Mouse (Mus musculus): ENCODE measurements at regions not wholly inside any gene's neighbourhood (a gene's known extent, or its start where the extent isn't known, plus 50 kb on each side); places are given as distances from the start of the nearest gene placed in this dataset.

DNA sequence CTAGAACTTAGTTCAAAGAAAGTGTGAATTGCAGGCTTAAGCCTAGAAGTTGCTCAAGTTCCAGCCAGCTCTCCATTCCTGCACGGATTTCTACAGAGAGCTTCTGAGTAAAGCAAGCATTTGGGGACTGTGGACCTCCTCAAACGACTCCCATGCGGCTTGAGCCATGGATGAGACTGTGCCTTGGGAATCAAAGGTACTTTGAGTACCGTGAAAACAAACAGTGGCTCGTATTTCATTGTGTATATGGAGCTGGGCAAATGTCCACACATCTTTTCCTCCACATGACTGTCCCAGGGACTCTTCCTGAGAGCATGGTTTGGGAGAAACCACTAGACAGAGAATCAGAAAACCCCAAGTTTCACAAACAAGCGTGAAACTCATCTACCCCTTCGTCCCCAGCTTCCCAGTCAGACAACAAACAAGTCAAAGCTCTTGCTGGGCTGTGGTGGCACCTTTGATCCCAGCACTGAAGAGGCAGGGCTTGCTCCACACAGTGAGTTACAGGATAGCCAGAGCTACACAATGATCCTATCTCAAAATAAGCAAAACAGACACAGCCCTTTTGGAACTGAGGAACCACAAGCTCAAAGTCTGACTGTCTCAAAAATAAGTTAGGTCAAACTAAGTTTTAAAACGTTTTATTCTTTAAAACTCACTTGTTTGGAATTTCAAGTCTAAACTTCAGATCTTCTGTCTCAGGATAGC, 209.1 kb upstream of the Spred2 start:
- Histone ChIP-seq H3K4me1 (ENCODE audit: control insufficient read depth, insufficient read depth, low read length) (no peaks in the 10 kb centered on the region), H3K4me3 (replicated peaks; ENCODE audit: control insufficient read depth, low read depth, low read length) (no peak overlapping the region), H3K27ac (ENCODE audit: control insufficient read depth, insufficient read depth, low read depth, low read length, poor library complexity) (no peak overlapping the region)
- TF ChIP-seq CTCF (IDR thresholded peaks at IDR 0.05; ENCODE audit: control insufficient read depth, insufficient read depth, low read length) (no peak), POLR2A (IDR thresholded peaks at IDR 0.05; ENCODE audit: borderline replicate concordance, control insufficient read depth, low read depth, low read length) (no peak)
- 70% methylated on average over 8 of the region's 8 CpGs for WGBS

DNA sequence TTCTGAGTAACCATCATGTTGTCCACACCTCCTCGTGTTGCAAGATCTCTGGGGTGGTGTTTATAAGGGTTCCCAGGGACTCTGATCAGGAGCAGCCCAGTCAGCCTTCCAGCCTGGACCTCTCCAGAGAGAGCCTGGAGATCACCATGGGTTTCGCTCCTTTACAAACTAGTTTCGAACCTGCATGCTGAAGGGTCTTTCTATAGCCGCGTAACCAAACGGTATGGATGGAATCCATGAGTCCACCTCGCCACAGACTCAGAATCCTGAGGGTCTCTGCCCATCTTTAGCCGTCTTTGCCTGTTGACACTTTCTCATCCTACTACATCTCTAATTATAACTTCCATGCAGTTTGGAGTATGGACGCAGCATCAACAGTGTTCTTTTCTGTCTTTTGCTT, 206.0 kb upstream of the Spred2 start:
- 84% methylated on average over 9 of the region's 9 CpGs for WGBS
- no peak overlapping the region for H3K4me3 ChIP-seq (replicated peaks; ENCODE audit: control insufficient read depth, low read depth, low read length)
- H3K4me1 ChIP-seq (ENCODE audit: control insufficient read depth, insufficient read depth, low read length): no peaks in the 10 kb centered on the region; the same call in 1 of the 2 replicates
- no peak overlapping the region for H3K27ac ChIP-seq (ENCODE audit: control insufficient read depth, insufficient read depth, low read depth, low read length, poor library complexity)
- TF ChIP-seq CTCF (IDR thresholded peaks at IDR 0.05; ENCODE audit: control insufficient read depth, insufficient read depth, low read length): no peak
- TF ChIP-seq POLR2A (IDR thresholded peaks at IDR 0.05; ENCODE audit: borderline replicate concordance, control insufficient read depth, low read depth, low read length): no peak

DNA sequence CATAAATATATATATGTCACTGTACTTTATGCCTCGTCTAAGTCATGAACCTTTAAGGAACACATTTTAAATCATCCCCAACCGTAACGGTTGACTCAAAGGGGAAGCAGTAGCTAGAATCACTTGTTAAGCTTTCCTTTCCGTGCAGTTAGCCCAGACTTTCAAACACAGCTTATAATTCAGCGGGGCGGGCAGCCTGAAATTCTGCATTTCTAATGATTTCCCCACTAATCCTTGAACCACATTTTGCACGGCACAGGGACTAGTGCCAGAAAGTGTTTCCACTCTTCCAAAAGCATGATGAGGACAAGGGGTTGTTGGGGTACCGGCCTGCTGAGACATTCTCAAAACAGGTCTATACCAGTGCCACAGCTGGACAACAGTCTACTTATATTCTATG, 195.1 kb upstream of the Spred2 start:
- H3K27ac ChIP-seq (ENCODE audit: control insufficient read depth, insufficient read depth, low read depth, low read length, poor library complexity): no peak overlapping the region
- 77% methylated on average over 8 of the region's 8 CpGs for WGBS
- no peak for TF ChIP-seq POLR2A (IDR thresholded peaks at IDR 0.05; ENCODE audit: borderline replicate concordance, control insufficient read depth, low read depth, low read length)
- TF ChIP-seq CTCF (IDR thresholded peaks at IDR 0.05; ENCODE audit: control insufficient read depth, insufficient read depth, low read length): no peak
- H3K4me1 ChIP-seq (ENCODE audit: control insufficient read depth, insufficient read depth, low read length): no peaks in the 10 kb centered on the region
- no peak overlapping the region for H3K4me3 ChIP-seq (replicated peaks; ENCODE audit: control insufficient read depth, low read depth, low read length)

DNA sequence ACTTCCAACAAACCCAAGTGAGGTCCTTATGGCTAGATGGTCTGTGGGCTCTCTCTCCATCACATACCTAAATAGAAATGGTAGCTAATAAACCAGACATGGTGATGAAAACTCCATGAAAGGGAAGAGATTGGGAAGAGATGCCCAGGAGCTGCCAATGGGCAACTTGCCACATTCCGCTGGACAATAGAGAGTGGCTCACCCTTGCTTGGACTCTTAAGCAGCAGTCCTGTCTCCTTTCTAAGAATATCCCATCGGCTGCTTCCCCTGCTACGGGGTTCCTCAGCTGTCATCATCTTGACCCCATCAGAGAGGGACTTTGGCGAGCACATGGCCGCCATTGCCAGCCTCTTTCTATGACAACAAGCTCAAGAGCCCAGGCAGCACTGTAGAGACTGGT, 193.4 kb upstream of the Spred2 start:
- WGBS: 83% methylated on average over 5 of the region's 5 CpGs
- no peak overlapping the region for H3K27ac ChIP-seq (ENCODE audit: control insufficient read depth, insufficient read depth, low read depth, low read length, poor library complexity)
- no peaks in the 10 kb centered on the region for H3K4me1 ChIP-seq (ENCODE audit: control insufficient read depth, insufficient read depth, low read length)
- TF ChIP-seq POLR2A (IDR thresholded peaks at IDR 0.05; ENCODE audit: borderline replicate concordance, control insufficient read depth, low read depth, low read length) (no peak), CTCF (IDR thresholded peaks at IDR 0.05; ENCODE audit: control insufficient read depth, insufficient read depth, low read length) (no peak)
- H3K4me3 ChIP-seq (replicated peaks; ENCODE audit: control insufficient read depth, low read depth, low read length): no peak overlapping the region

DNA sequence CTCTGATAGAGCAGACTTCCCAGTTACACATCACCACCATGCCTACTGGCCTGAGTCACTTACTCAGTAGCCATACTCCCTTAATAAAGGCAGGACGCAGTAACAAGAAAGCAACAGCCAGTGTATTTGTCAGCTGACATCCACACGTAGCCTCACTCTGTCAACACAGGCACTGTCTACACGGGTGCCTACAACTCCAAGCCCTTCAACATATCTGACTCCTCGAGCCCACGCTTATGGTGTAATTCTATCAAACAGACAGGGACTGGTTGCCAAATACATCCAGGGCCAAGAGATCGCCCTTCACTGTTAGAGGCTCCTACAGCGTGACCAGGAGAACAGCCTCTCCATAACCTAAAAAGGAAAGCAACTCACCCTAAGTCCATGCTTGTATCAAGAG, 188.1 kb upstream of the Spred2 start:
- Histone ChIP-seq H3K4me3 (replicated peaks; ENCODE audit: control insufficient read depth, low read depth, low read length) (no peak overlapping the region), H3K27ac (ENCODE audit: control insufficient read depth, insufficient read depth, low read depth, low read length, poor library complexity) (no peak overlapping the region), H3K4me1 (ENCODE audit: control insufficient read depth, insufficient read depth, low read length) (no peaks in the 10 kb centered on the region)
- TF ChIP-seq POLR2A (IDR thresholded peaks at IDR 0.05; ENCODE audit: borderline replicate concordance, control insufficient read depth, low read depth, low read length) (no peak), CTCF (IDR thresholded peaks at IDR 0.05; ENCODE audit: control insufficient read depth, insufficient read depth, low read length) (no peak)
- 84% methylated on average over 7 of the region's 7 CpGs for WGBS

DNA sequence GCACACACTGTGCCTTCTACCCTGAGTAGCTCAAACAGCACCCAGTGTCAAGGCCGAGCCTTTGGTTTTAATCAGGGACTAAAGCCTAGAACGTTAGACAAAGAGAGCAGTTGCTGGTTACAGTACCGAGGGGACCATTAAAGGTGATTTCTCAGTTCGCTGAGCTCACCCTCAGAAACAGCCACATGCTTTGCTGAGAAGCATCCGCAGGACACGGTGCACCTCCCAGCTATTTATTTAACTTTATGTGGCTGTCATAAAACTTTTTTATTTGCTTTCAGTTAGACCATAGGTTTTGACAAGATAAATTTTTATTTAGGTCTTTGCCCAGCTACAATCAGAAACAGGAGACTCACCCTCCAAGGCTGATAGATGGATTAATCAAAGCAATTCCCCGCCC, 187.2 kb upstream of the Spred2 start:
- TF ChIP-seq POLR2A (IDR thresholded peaks at IDR 0.05; ENCODE audit: borderline replicate concordance, control insufficient read depth, low read depth, low read length): no peak
- no peak for TF ChIP-seq CTCF (IDR thresholded peaks at IDR 0.05; ENCODE audit: control insufficient read depth, insufficient read depth, low read length)
- Histone ChIP-seq H3K27ac (ENCODE audit: control insufficient read depth, insufficient read depth, low read depth, low read length, poor library complexity) (no peak overlapping the region), H3K4me3 (replicated peaks; ENCODE audit: control insufficient read depth, low read depth, low read length) (no peak overlapping the region), H3K4me1 (ENCODE audit: control insufficient read depth, insufficient read depth, low read length) (no peaks in the 10 kb centered on the region)
- WGBS: 78% methylated on average over 7 of the region's 7 CpGs

DNA sequence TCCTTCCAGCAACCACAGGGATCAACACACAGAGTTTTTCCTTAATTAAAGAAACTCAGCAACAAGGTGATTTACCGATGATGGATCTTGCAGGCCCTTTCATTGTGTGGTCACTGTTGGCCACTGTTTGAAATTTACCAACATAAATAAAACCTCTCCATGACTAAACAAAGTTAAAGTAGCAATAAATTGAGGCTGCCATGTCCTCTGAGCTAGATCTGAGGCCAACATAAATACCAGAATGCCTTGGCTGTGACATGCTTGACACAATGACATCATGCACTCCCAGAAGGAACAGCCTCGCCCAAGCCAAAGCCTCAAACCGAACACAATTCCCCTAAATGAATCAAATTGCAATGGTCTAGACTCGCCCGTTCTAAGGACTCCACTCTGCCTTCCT, 186.8 kb upstream of the Spred2 start:
- Histone ChIP-seq H3K4me3 (replicated peaks; ENCODE audit: control insufficient read depth, low read depth, low read length) (no peak overlapping the region), H3K27ac (ENCODE audit: control insufficient read depth, insufficient read depth, low read depth, low read length, poor library complexity) (no peak overlapping the region), H3K4me1 (ENCODE audit: control insufficient read depth, insufficient read depth, low read length) (no peaks in the 10 kb centered on the region)
- 66% methylated on average over 5 of the region's 5 CpGs for WGBS
- TF ChIP-seq CTCF (IDR thresholded peaks at IDR 0.05; ENCODE audit: control insufficient read depth, insufficient read depth, low read length): no peak
- TF ChIP-seq POLR2A (IDR thresholded peaks at IDR 0.05; ENCODE audit: borderline replicate concordance, control insufficient read depth, low read depth, low read length): no peak

DNA sequence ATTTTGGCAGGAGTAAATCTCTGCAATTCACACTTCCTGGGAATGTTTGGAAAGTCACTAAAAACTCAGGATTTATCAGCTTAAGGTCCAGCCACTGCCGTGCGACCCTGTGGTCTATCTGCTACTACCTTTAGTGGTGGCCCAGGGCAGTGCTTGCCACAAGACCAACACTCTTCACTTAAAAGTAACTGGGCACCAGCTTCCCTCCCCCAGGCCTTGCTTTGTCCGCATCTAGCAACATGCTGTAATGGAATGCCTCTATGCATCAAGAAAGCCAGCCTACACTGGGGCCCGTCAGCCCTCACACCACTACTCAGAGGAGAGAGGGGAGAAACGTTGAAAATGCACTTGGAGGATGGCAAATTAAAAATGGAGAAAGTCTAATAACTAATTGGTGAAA, 186.4 kb upstream of the Spred2 start:
- no peak for TF ChIP-seq POLR2A (IDR thresholded peaks at IDR 0.05; ENCODE audit: borderline replicate concordance, control insufficient read depth, low read depth, low read length)
- no peak for TF ChIP-seq CTCF (IDR thresholded peaks at IDR 0.05; ENCODE audit: control insufficient read depth, insufficient read depth, low read length)
- WGBS: 75% methylated on average over 5 of the region's 5 CpGs
- no peak overlapping the region for H3K4me3 ChIP-seq (replicated peaks; ENCODE audit: control insufficient read depth, low read depth, low read length)
- no peaks in the 10 kb centered on the region for H3K4me1 ChIP-seq (ENCODE audit: control insufficient read depth, insufficient read depth, low read length)
- no peak overlapping the region for H3K27ac ChIP-seq (ENCODE audit: control insufficient read depth, insufficient read depth, low read depth, low read length, poor library complexity)
